Mouse (Mus musculus): Measurements from ENCODE around the gene Mesp1.

The Mesp1 gene

DNA sequence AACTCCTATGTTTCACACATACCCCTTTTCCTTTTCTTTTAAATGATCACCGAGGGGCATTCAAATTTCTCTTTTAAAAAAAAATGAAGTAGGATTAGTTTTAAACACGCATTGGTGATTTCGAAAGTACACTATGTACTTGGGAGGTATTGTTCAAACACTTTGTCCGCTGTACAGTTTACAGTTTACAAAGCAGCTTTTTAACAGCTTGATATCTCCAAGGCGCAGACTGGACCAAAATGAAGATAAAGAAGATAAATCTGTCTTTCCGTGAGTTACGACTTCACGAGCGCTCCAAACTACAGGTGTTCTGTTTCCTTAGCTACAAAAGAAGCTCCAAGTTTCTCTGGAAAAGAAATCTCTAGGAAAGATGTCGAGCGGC, 51.3 kb downstream of the Mesp1 start:
- DNase-seq (ENCODE audit: low read depth, low spot score): no peak

All from retina, adult 2 months (tissue).